Mouse (Mus musculus): ENCODE results near the gene Uhrf1bp1l.
"Not testable (repeated sequence)": the region's sequence is repeated elsewhere in the genome, so short reads cannot be mapped to it uniquely, and the experiment has no call there.

The Uhrf1bp1l gene

GRCm38 (mm10) chr10:89744871-89745665, at the start of gene Uhrf1bp1l:
Uhrf1bp1l (plus strand) TSS chr10:89744991.
- DNase-seq (ENCODE audit: low read depth, low spot score), result peak; percentile 87

GRCm38 (mm10) chr10:89695194-89695911, 49.4 kb upstream of the Uhrf1bp1l start:
- no peak for DNase-seq (ENCODE audit: low read depth, low spot score)

- not testable (repeated sequence) for DNase-seq (ENCODE audit: low read depth, low spot score)
Measured at GRCm38 (mm10) chr10:89696270-89696669, 48.5 kb upstream of the Uhrf1bp1l start.

- no peak for DNase-seq (ENCODE audit: low read depth, low spot score)
Measured at GRCm38 (mm10) chr10:89697956-89698355, 46.8 kb upstream of the Uhrf1bp1l start.

GRCm38 (mm10) chr10:89703042-89703441, 41.7 kb upstream of the Uhrf1bp1l start:
- no peak for DNase-seq (ENCODE audit: low read depth, low spot score)

- DNase-seq (ENCODE audit: low read depth, low spot score), result no peak
Measured at GRCm38 (mm10) chr10:89707397-89707796, 37.4 kb upstream of the Uhrf1bp1l start.

- DNase-seq (ENCODE audit: low read depth, low spot score), result no peak
Measured at GRCm38 (mm10) chr10:89708720-89709119, 36.1 kb upstream of the Uhrf1bp1l start.

- no peak for DNase-seq (ENCODE audit: low read depth, low spot score)
Measured at GRCm38 (mm10) chr10:89714910-89715309, 29.9 kb upstream of the Uhrf1bp1l start.

- DNase-seq (ENCODE audit: low read depth, low spot score), result no peak
Measured at GRCm38 (mm10) chr10:89720252-89720651, 24.5 kb upstream of the Uhrf1bp1l start.

- peak; percentile 72 for DNase-seq (ENCODE audit: low read depth, low spot score)
Measured at GRCm38 (mm10) chr10:89720796-89721195, 24.0 kb upstream of the Uhrf1bp1l start.

- peak; percentile 74 for DNase-seq (ENCODE audit: low read depth, low spot score)
Measured at GRCm38 (mm10) chr10:89722247-89723195, 22.3 kb upstream of the Uhrf1bp1l start.

GRCm38 (mm10) chr10:89730386-89730785, 14.4 kb upstream of the Uhrf1bp1l start:
- DNase-seq (ENCODE audit: low read depth, low spot score), result no peak

- DNase-seq (ENCODE audit: low read depth, low spot score), result no peak
Measured at GRCm38 (mm10) chr10:89731341-89731740, 13.4 kb upstream of the Uhrf1bp1l start.

- DNase-seq (ENCODE audit: low read depth, low spot score), result peak; percentile 87
Measured at GRCm38 (mm10) chr10:89732001-89732794, 12.6 kb upstream of the Uhrf1bp1l start, which contains the start of gene Actr6. Actr6 (minus strand) TSS chr10:89732295.

- no peak for DNase-seq (ENCODE audit: low read depth, low spot score)
Measured at GRCm38 (mm10) chr10:89737092-89737491, 7.7 kb upstream of the Uhrf1bp1l start.

- DNase-seq (ENCODE audit: low read depth, low spot score), result no peak
Measured at GRCm38 (mm10) chr10:89737887-89738286, 6.9 kb upstream of the Uhrf1bp1l start.

- no peak for DNase-seq (ENCODE audit: low read depth, low spot score)
Measured at GRCm38 (mm10) chr10:89738395-89738794, 6.4 kb upstream of the Uhrf1bp1l start.

GRCm38 (mm10) chr10:89739703-89740102, 5.1 kb upstream of the Uhrf1bp1l start:
- DNase-seq (ENCODE audit: low read depth, low spot score), result no peak

GRCm38 (mm10) chr10:89740995-89741394, 3.8 kb upstream of the Uhrf1bp1l start:
- DNase-seq (ENCODE audit: low read depth, low spot score), result no peak

- DNase-seq (ENCODE audit: low read depth, low spot score), result no peak
Measured at GRCm38 (mm10) chr10:89743266-89743665, 1.5 kb upstream of the Uhrf1bp1l start.

GRCm38 (mm10) chr10:89744341-89744740, 450 bp upstream of the Uhrf1bp1l start:
- no peak for DNase-seq (ENCODE audit: low read depth, low spot score)

Data from skeletal muscle tissue, adult 2 months (tissue).